In genomic region chr5:89036147-89036546, GRCm38 (mm10) we compare ENCODE assay signal across 10 mouse cellular contexts.
DNase-seq lines count a peak whose midpoint lies in the region; ATAC-seq and TF ChIP-seq lines count a peak whose summit lies in the region.
"Had no signal": no experiment of that assay in that cellular context is flagged by ENCODE, and none has a peak within 500 bp of the region (broad histone marks: within the 10 kb centered on the region; RNA-seq: fewer than 3 reads in every experiment).

No protein-coding gene starts in this region.

- no peak for DNase-seq in heart, adult 11 months
- no peak for DNase-seq in midbrain, embryonic 10.5 days (ENCODE audit: low spot score)
- peak; percentile 10 to 20 for DNase-seq in heart, postnatal 10 days
- peak; percentile 27 for DNase-seq in thymus, postnatal 25 days
- no peak for DNase-seq in cerebellum, adult 2 months
- no peak for DNase-seq in adrenal gland, adult 2 months
- DNase-seq: kidney, adult 18-20 months had no signal

- intact Hi-C loops in heart, postnatal 10 days (cut with DNase I), result loop anchor here (5.0 kb wide), 1 partner anchor 104 kb away; no protein-coding TSS in a partner anchor

- no peaks in the 10 kb centered on the region for H3K36me3 ChIP-seq in heart, embryonic 13.5 days
- H3K36me3 ChIP-seq in midbrain, embryonic 12.5 days, result no peaks in the 10 kb centered on the region
- H3K36me3 ChIP-seq in midbrain, embryonic 10.5 days, result no peaks in the 10 kb centered on the region
- H3K36me3 ChIP-seq: limb, embryonic 10.5 days had no signal

- no peak for TF ChIP-seq CTCF in cerebellum, adult 2 months (IDR thresholded peaks at IDR 0.05; ENCODE audit: borderline replicate concordance, insufficient read depth, low read depth, low read length)

- peaks cover 37% of the 10 kb centered on the region for H3K4me1 ChIP-seq in heart, embryonic 13.5 days
- H3K4me1 ChIP-seq in midbrain, embryonic 12.5 days, result no peaks in the 10 kb centered on the region
- no peaks in the 10 kb centered on the region for H3K4me1 ChIP-seq in midbrain, embryonic 10.5 days
- H3K4me1 ChIP-seq in cerebellum, adult 2 months (ENCODE audit: control insufficient read depth, insufficient read depth, low read length), result peaks cover 4% of the 10 kb centered on the region
- H3K4me1 ChIP-seq: limb, embryonic 10.5 days had no signal

- no peak for TF ChIP-seq POLR2A in cerebellum, adult 2 months (IDR thresholded peaks at IDR 0.05; ENCODE audit: borderline replicate concordance, insufficient read depth, low read length)

- no peaks in the 10 kb centered on the region for H3K9me3 ChIP-seq in heart, embryonic 13.5 days
- no peaks in the 10 kb centered on the region for H3K9me3 ChIP-seq in midbrain, embryonic 12.5 days
- H3K9me3 ChIP-seq in midbrain, embryonic 10.5 days (replicated peaks), result no peaks in the 10 kb centered on the region
- H3K9me3 ChIP-seq: limb, embryonic 10.5 days had no signal

- peak overlapping the region; percentile 59 for H3K27ac ChIP-seq in heart, embryonic 13.5 days (replicated peaks)
- H3K27ac ChIP-seq in midbrain, embryonic 12.5 days (replicated peaks), result no peak overlapping the region
- H3K27ac ChIP-seq in midbrain, embryonic 10.5 days (replicated peaks), result no peak overlapping the region
- H3K27ac ChIP-seq in cerebellum, adult 2 months (ENCODE audit: insufficient read depth, low read length), result no peak overlapping the region
- H3K27ac ChIP-seq: limb, embryonic 10.5 days had no signal

- ATAC-seq in heart, embryonic 13.5 days (ENCODE audit: extremely low read depth, insufficient number of reproducible peaks, low FRiP score, low TSS enrichment), result no peak
- peak; percentile 61 for ATAC-seq in midbrain, embryonic 12.5 days (ENCODE audit: low FRiP score, low read depth)

- peak overlapping the region; percentile 24; the same call in 1 of the 2 replicates for H3K4me2 ChIP-seq in heart, embryonic 13.5 days
- no peak overlapping the region for H3K4me2 ChIP-seq in midbrain, embryonic 12.5 days (replicated peaks)

- H3K4me3 ChIP-seq in heart, embryonic 13.5 days, result no peak overlapping the region
- no peak overlapping the region for H3K4me3 ChIP-seq in midbrain, embryonic 12.5 days
- no peak overlapping the region for H3K4me3 ChIP-seq in midbrain, embryonic 10.5 days
- H3K4me3 ChIP-seq in cerebellum, adult 2 months (replicated peaks; ENCODE audit: insufficient read depth, low read depth, low read length), result no peak overlapping the region
- H3K4me3 ChIP-seq: limb, embryonic 10.5 days had no signal

- WGBS in heart, embryonic 13.5 days, result 8% methylated on average over 5 of the region's 5 CpGs
- WGBS in midbrain, embryonic 12.5 days, result 58% methylated on average over 5 of the region's 5 CpGs
- WGBS in midbrain, embryonic 10.5 days, result 61% methylated on average over 5 of the region's 5 CpGs
- WGBS in cerebellum, adult 2 months, result 16% methylated on average over 5 of the region's 5 CpGs

- H3K9ac ChIP-seq in heart, embryonic 13.5 days, result peak overlapping the region; percentile 33; the same call in 1 of the 2 replicates
- no peak overlapping the region for H3K9ac ChIP-seq in midbrain, embryonic 12.5 days (replicated peaks)

- H3K27me3 ChIP-seq in heart, embryonic 13.5 days (replicated peaks), result no peaks in the 10 kb centered on the region
- no peaks in the 10 kb centered on the region for H3K27me3 ChIP-seq in midbrain, embryonic 12.5 days
- no peaks in the 10 kb centered on the region for H3K27me3 ChIP-seq in midbrain, embryonic 10.5 days (ENCODE audit: low read depth, poor library complexity, severe bottlenecking)
- H3K27me3 ChIP-seq in cerebellum, adult 2 months (ENCODE audit: control insufficient read depth, insufficient read depth, low read length), result no peaks in the 10 kb centered on the region

Comparison
In these comparisons a context has a peak if more than half of its experiments do, and no peak if none do; other contexts are left out.
1. DNase-seq: peak in heart, postnatal 10 days (2 of 2) and thymus, postnatal 25 days (single experiment); none in heart, adult 11 months (single experiment), midbrain, embryonic 10.5 days (single experiment), cerebellum, adult 2 months (0 of 2) and adrenal gland, adult 2 months (single experiment).